Mouse (Mus musculus): ENCODE measurements at regions not wholly inside any gene's neighbourhood (a gene's known extent, or its start where the extent isn't known, plus 50 kb on each side); places are given as distances from the start of the nearest gene placed in this dataset.

DNA sequence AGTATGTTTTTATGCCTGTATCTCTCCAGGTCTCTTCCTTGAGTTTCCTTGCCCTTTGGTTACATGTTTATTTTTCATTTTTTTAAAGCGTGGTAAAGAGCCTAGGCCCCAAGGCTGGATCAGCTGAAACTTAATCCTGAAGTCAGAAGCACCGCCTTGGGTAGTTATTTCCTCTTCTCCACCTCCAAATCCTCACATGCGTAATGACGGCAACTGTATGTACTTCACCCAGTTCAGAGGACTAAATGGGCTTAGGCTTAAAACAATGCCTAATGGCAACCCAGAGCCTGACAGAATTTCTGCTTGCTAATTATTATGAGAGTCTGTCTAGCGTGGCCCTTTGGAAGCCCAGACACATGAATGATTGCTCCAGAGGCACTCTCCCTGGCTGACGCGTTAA is 316.6 kb upstream of the A1bg start:
- no peak for ATAC-seq (ENCODE audit: extremely low read depth, insufficient number of reproducible peaks, low FRiP score, poor library complexity, severe bottlenecking)

DNA sequence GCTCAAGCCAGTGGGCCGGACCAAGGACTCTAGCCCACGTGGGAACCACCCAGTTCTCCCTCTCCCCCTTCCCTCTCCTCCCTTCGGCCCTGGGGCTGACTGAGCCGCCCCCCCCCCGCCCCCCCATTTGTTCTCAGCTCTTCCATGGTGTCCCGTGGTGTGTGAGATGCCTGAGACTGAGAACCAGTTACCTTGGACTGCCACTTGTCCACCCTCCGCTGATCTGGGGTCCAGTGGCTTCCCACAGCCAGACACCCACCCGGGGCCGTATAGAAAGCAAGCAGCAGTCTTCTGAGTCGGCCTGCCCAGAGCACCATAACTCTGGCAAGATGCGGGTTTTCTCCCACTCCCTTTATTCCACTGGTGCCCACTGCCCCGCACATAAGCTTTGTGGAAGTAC is 316.2 kb upstream of the A1bg start:
- no peak for ATAC-seq (ENCODE audit: extremely low read depth, insufficient number of reproducible peaks, low FRiP score, poor library complexity, severe bottlenecking)

DNA sequence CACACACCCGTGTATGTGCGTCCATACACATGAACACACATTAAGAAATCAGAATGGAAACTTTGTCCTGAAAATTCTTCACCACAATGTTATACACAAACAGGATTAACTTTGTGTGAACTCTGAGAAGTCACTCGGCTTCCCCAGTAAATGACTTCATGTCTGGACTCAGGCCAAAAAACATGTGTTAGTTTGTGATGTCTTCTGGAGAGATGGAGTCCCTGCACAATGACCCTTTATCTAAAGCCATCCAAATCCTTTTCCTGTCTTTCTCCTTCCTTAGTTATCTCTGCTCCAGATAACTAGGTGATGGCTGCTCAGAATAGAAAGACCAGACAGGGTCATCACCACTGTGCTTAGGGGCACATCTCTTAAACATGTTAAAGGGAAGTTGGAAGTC is 306.8 kb upstream of the A1bg start:
- ATAC-seq (ENCODE audit: extremely low read depth, insufficient number of reproducible peaks, low FRiP score, poor library complexity, severe bottlenecking) = no peak

DNA sequence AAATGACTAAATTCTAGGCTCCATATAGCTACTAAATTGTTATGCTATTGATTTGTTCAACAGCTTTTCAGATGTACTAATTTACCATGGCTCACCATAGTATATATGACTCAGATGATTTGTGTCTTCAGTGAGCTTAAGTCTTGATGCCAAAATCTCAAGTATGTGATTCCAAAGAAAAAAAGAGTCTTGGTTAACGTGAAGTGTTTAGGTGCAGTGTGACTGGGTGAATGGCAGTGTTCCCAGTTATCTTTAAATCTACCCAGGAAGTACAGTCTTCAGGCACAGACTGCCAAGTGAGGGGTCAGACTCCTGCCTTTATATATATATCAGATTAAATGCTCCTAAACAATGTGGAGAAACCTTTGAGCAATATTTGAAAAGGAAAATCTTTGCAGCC is 300.1 kb upstream of the A1bg start:
- no peak for ATAC-seq (ENCODE audit: extremely low read depth, insufficient number of reproducible peaks, low FRiP score, poor library complexity, severe bottlenecking)

DNA sequence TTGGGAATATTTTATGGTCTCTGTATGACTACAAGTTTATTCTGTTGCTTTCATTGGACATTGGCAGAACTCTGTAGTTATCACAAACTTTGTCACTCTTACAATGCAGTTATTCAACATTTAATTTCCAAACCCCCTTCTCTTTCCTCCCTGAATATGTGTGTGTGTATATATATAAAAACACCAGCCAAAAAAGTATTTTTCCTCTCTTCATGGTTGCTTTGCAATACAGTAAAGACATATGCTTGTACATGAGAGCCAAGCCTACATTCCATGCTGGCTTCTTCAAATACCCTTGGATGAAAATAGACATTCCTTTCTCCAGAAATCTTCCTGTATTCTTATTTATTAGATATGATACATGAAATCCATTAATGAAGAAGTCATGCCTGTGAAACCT is 287.3 kb upstream of the A1bg start:
- no peak for ATAC-seq (ENCODE audit: extremely low read depth, insufficient number of reproducible peaks, low FRiP score, poor library complexity, severe bottlenecking)

DNA sequence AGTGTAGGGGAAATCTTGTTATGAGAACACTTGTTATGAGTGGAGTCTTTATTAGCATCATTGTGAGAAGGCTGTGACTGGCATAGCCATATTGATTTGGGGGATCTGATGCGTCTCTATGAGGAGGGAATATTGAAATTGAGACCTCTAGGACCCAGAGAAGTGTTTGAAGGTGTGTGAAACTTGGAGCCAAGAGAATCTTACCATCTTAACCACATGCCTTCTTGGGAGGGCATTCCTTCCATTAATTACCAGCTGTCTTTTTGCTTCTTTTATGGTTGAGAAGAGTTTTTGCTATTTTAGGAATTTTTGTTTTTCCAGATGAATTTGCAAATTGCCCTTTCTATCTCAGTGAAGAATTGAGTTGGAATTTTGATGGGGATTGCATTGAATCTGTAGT is 267.2 kb upstream of the A1bg start:
- ATAC-seq (ENCODE audit: extremely low read depth, insufficient number of reproducible peaks, low FRiP score, poor library complexity, severe bottlenecking) = no peak

DNA sequence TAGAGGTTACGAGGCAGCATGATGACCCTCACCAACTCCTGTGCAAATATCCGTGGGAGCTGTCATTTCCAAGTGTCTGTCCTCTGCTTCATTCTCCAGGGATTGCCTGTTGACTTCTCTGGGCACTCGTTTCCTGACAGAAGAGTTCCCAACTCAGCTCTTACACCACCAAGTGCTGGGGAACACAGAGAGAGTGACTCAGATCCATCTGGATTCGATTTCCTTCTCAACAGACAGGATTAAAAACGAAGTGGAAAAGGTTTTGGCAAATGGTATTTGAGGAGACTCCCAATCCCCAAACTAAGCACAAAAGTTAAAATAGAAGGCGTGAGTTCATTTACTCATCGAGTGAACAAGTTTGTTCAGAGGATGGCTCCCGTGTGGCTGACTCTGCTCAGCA is 266.7 kb upstream of the A1bg start:
- no peak for ATAC-seq (ENCODE audit: extremely low read depth, insufficient number of reproducible peaks, low FRiP score, poor library complexity, severe bottlenecking)

DNA sequence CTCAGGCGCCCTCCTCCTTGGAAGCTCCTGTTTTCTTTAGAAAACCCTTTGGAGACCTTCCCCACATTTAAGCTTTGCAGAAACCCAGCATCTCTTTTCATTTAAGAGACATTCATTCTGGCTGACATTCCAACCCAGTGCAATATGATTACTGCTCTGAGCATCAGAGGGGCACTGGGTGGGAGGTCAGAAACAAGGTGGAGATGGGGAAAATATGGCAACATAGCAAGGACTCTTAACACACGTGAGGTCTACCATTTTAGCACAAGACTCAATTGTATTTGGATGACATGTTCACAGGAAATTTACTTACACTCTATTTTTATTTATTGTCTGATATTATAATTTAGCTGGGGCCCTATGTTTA is 261.8 kb upstream of the A1bg start:
- ATAC-seq (ENCODE audit: extremely low read depth, insufficient number of reproducible peaks, low FRiP score, poor library complexity, severe bottlenecking) = no peak

DNA sequence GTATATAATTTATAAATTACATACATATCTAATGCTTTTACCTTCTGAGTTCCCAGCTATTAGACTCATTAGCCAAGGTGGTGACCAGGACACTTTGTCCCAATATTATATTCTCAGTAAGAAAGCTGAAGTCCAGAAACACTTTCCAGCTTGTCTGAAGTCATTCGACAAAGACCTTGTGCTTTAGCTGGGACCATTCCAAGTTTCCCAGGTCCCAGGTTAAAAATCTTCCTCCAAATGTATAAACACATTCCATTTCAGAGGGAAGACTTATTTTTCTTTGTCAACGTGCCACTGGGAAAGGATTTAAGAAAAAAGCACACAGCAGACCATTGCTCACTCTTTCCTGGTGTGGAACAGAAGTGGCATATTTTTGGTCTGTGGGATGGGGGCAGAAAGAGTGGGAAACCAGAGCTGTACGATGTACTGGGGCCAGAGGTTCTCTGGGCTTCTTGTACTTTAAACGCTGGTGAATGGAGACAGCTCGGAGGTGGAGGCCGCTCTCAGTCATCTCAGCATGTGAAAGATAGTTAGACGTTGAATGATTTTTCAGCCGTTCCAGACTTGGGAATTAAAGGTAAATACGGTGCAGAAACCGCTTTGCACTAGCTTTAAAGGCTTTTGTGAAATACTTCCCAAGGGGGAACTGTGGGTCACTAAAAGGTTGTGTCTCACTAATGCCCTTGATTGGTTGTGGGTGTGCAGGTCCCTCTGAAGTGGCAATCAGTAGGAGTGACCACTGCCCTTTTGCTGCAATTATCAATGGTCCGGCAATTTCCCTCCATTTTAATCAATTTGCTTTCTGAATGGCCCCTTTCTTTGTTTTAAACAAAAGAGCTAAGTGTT is 261.2 kb upstream of the A1bg start:
- no peak for ATAC-seq (ENCODE audit: extremely low read depth, insufficient number of reproducible peaks, low FRiP score, poor library complexity, severe bottlenecking)

DNA sequence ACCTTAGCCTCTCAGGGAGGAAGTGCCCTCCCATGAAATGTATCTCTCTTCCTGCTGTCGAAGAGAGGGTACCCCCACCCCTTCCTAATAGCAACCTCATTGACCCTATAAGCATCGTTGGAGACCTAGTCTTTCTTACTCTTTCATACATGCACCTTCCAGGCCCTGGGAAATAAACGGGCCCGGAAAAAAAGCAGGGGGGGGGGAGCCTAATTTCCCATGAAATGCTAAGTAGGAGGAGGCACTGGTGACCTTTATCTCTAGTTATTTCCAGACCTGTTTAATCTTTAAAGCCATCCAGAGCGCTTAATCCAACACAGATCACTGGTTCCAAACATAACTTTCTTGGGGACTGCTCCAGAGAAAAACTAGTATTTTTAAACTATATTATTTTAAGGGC is 260.5 kb upstream of the A1bg start:
- ATAC-seq (ENCODE audit: extremely low read depth, insufficient number of reproducible peaks, low FRiP score, poor library complexity, severe bottlenecking) = no peak

DNA sequence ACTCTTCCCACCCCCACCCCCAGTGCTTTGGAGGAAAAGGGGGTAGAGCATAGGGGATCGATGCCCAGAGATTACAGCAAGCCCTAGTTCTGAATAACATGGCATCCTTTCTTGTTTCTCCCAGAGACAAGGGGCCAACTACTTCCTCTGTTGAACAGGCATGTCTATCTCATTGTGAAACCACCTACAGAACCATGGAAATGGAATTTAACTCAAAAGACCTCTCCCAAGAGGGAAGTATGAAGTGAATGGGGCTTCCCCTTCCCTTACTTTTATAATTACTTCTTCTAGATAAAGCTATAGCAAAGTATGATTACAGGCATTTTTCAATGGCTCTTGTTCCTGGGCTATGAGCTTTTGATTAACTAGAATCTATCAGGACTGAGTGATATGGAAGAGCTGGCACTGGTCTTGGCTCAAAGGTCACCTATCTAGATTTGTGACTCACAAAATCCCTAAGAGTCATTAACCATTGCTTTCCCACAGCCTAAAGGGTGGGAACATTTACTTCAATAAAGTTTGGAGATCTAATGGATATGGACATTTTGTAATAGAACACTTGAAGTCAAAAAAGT is 246.1 kb upstream of the A1bg start:
- ATAC-seq (ENCODE audit: extremely low read depth, insufficient number of reproducible peaks, low FRiP score, poor library complexity, severe bottlenecking) = no peak

DNA sequence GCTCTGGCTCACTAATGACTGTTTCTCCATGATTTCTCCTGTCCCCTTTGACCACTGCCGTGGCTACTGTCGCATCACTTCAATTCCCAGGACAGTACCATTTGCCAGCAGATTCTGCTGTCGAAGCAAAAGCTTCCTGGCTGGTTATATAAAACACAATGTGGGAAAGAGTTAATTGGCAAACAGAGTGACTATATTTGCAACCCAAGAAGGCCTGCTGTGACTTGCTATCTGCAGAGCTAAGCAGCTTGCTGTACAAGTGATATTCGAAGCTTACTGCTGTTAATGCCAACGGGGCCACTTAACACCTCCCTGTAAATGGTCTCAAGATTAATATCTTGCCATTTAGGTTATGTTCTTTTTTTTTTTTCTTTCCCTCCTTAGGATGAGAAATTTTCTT is 242.2 kb upstream of the A1bg start:
- no peak for ATAC-seq (ENCODE audit: extremely low read depth, insufficient number of reproducible peaks, low FRiP score, poor library complexity, severe bottlenecking)

DNA sequence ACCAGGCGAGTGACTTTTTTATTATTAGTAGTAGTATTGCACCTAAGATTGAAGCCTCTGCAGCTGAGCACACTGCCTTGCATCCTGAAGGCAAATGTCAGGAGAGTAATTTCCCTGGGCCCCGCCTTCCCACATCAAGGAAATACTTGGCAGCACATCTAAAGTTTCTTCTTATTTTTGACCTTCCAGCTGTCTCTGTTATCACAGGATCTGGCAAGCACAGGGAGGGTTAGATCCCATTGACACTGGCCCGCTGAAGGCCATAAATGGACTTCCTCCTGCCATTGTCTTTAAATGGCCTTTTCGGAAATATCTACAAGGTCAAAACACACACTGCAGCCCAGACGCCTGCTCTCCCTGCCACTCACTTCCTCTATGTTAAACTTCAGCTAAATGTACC is 238.6 kb upstream of the A1bg start:
- ATAC-seq (ENCODE audit: extremely low read depth, insufficient number of reproducible peaks, low FRiP score, poor library complexity, severe bottlenecking) = no peak

DNA sequence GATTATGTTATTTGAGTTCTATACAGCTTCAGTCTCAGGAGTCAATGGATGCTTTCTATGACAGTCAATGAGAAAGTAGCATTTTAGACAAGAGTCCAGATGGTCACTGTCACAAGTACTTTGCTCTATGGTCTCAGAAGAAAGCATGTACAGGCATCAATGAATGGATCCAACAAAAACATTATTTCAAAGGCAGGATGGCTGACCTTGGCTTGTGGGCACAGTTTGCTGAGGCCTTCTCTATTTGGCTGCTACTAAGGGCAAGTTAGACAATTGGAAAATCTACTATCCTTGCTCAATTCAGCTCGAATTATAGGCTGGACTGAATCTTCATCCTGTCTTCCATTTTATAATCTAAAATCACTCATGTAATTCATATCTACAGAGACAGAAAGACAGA is 237.9 kb upstream of the A1bg start:
- no peak for ATAC-seq (ENCODE audit: extremely low read depth, insufficient number of reproducible peaks, low FRiP score, poor library complexity, severe bottlenecking)

DNA sequence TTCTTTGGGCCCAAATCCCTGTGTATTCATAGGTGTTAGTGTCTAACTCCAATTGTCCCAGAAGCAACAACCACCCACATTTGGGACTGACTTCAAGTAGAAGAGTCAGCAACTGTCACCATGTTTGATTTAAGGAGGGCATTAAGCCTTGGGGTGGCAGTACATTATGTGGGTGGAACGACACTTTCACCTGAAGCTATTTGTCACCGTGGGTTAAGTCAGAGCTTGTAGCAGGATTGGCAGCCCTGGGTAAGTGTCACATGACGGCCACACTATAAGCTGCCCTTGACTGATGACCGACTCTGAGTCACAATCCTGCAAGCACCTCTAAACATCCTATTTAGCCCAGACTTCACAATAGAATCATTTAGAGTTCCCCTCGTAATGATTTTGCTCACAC is 236.7 kb upstream of the A1bg start:
- ATAC-seq (ENCODE audit: extremely low read depth, insufficient number of reproducible peaks, low FRiP score, poor library complexity, severe bottlenecking) = no peak

DNA sequence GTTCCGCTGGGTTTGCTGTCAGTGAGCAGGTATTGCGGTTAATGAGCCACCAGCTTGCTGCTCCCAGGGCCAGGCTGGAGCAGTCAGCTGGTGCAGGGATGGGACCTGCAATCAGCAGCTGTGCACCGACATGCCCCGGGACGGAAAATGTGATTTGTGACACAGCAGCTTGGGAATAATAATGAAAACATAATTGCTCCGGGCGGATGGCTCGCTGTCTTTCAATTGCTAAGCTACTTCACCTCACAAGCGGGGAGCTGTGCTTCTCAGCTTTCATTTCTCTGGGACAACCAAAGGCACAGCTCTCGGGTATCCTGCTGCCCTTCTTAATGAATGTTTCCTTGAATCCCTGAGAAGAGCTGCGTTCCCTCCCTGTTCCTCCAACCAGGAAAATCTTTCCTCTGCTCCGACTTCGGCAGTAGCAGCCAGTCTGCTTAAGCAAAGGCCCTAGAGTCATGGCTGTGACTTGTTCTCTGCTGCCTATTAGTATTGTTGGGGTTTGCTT is 235.3 kb upstream of the A1bg start:
- ATAC-seq (ENCODE audit: extremely low read depth, insufficient number of reproducible peaks, low FRiP score, poor library complexity, severe bottlenecking) = no peak

DNA sequence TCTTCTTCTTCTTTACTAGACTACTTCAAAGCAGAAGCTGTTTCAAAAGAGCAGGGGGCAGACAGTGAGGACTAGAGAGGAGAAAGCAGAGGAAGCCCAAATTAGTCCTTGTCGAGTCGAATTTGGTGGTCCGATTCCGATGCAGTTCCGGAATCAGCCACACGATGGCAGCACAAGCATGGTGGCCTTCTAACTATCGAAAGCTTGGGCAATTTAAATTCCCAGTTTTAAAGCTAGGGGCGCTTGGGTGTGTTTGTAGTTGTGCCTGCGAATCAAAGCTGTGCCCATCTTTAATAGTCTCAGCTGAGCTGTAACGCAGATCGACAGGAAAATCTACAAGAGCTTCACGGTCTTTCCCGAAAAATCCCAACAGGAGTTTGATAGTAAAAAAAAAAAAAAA is 234.7 kb upstream of the A1bg start:
- peak; percentile 77 for ATAC-seq (ENCODE audit: extremely low read depth, insufficient number of reproducible peaks, low FRiP score, poor library complexity, severe bottlenecking)

DNA sequence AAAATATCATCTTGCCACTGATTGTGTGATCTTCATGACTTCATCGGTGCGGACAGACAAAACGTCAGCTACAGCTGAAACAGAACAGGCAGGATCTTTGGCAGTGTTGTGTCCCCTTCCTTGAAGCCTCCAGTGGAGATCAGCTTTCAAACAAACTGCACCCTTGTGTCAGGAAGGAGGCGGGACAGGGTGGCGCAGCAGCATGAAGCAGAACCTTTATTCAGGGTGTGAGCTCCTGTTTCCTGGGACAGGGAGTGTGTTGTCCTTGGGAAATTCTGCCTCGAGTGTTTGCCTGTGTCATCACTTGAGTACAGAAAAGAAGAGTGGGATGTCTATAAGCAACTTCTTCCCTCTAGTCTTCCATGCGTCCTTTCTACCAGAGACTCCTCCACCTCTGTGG is 232.7 kb upstream of the A1bg start:
- ATAC-seq (ENCODE audit: extremely low read depth, insufficient number of reproducible peaks, low FRiP score, poor library complexity, severe bottlenecking) = no peak

DNA sequence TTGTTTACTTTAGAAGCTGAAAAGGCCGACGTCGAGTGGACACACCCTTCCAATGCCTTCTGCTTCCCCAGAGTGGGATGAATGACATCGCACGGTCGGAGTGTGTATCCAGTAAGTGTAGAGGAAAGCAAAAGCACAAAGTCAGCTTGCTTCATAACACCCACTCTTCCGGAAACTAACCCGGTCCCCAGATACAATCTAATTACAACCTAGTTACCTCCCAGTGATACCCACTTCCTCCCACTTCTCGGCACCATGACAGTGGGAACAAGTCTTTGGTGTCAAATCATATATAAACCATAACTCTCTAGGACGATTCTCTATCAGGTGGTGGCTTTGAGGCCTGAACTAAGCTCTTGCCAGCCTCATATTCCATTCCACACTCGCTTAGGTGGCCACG is 231.4 kb upstream of the A1bg start:
- ATAC-seq (ENCODE audit: extremely low read depth, insufficient number of reproducible peaks, low FRiP score, poor library complexity, severe bottlenecking) = no peak

DNA sequence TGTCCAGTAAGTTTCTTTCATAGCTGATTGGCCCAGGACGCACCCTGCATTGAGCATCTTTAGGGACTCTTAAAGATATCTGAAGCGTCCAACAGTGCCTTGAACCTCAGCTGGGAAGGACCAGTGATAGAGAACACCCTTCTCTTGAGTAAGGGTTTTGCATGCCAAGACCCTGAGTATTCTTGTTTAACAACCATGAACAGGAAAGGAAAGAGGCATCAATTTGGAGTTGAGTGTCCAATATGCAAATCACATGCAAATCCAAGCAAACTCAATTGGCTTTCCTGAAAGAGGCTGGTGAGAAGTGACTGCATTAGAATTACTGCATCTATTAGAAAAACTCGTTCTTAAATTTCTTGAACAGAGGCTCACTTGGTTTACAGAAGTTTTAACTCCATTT is 220.0 kb upstream of the A1bg start:
- ATAC-seq (ENCODE audit: extremely low read depth, insufficient number of reproducible peaks, low FRiP score, poor library complexity, severe bottlenecking) = no peak

DNA sequence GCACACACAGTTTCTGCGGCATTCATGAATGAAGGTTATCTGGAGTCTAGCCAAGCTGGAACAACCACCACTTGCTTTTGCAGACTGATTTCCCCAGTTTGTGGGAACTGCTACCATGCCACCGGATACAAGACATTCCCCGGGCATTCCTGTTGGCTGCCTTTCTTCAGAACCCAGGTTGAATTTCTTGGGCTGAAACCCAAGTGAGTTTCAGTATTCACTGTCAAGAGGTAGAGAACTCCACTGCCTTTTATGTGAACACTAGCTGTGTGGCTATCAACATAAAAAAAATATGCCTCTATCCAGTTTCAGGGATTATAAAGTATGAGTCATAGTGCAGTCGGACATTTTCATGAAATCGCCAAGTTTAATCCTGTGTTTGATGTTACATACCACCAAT is 216.3 kb upstream of the A1bg start:
- ATAC-seq (ENCODE audit: extremely low read depth, insufficient number of reproducible peaks, low FRiP score, poor library complexity, severe bottlenecking) = no peak
